Mouse (Mus musculus) gastrocnemius, postnatal 36 days (tissue): ENCODE measurements around the gene 4932438A13Rik. TPM values are rescaled to one million over a fixed set of nuclear protein-coding genes. Genes with fewer than 3 reads are reported as not detected.

ENCODE experiments used
- DNase-seq, 2 experiments: peaks; one replicate each; pipeline ENCODE4 v3.0.0; 2022
- intact Hi-C: fragments of 180-260 bp; cut with DNase I; formaldehyde crosslinking; loops from one replicate; pipeline ENCODE4 v1.15.1; 2025
- long read RNA-seq, 2 experiments: library from polyadenylated mRNA; stranded (forward); transcript quantifications; one replicate each; pipeline ENCODE4 v2.0.0; 2021
- total RNA-seq, 2 experiments: library from RNA; stranded (reverse); gene quantifications; 2 replicates each; pipeline ENCODE4 v1.2.3; 2021

Gene 4932438A13Rik
- 10 to 100 TPM; 22.4 to 27.9 TPM for total RNA-seq
- long read RNA-seq, experiment 1, partial matches to known transcripts: 3 of 4 reads
- long read RNA-seq, experiment 1, other reads (novel, unspliced or antisense): 1 of 4 reads
- long read RNA-seq, experiment 2: 0 reads

GRCm38 (mm10) chr3:36862721-36863275 lies at the start of gene 4932438A13Rik:
4932438A13Rik (plus strand) TSS chr3:36863104.
- intact Hi-C loops: no loop called here

GRCm38 (mm10) chr3:36816633-36817032 lies 46.3 kb upstream of the 4932438A13Rik start:
- DNase-seq: no peak
- intact Hi-C loops: no loop called here

More at GRCm38 (mm10) chr3:36862721-36863275, at the start of gene 4932438A13Rik:
- DNase-seq: peak; percentile 99

GRCm38 (mm10) chr3:36819402-36819801 lies 43.5 kb upstream of the 4932438A13Rik start:
- no peak for DNase-seq
- intact Hi-C loops: no loop called here

GRCm38 (mm10) chr3:36821037-36821436 lies 41.9 kb upstream of the 4932438A13Rik start:
- no peak for DNase-seq
- intact Hi-C loops: no loop called here

- no peak for DNase-seq
- intact Hi-C loops: no loop called here
Observed at GRCm38 (mm10) chr3:36825098-36825497, 37.8 kb upstream of the 4932438A13Rik start.

- DNase-seq: no peak
- intact Hi-C loops: no loop called here
Observed at GRCm38 (mm10) chr3:36825554-36825953, 37.4 kb upstream of the 4932438A13Rik start.

- intact Hi-C loops: no loop called here
- DNase-seq: no peak
Observed at GRCm38 (mm10) chr3:36827274-36828025, 35.5 kb upstream of the 4932438A13Rik start.

- no peak for DNase-seq
- intact Hi-C loops: no loop called here
Observed at GRCm38 (mm10) chr3:36830218-36830617, 32.7 kb upstream of the 4932438A13Rik start.

GRCm38 (mm10) chr3:36834426-36834825 lies 28.5 kb upstream of the 4932438A13Rik start:
- intact Hi-C loops: no loop called here
- no peak for DNase-seq

- DNase-seq: no peak
- intact Hi-C loops: no loop called here
Observed at GRCm38 (mm10) chr3:36834832-36835231, 28.1 kb upstream of the 4932438A13Rik start.

- no peak for DNase-seq
- intact Hi-C loops: no loop called here
Observed at GRCm38 (mm10) chr3:36835525-36836203, 27.2 kb upstream of the 4932438A13Rik start.

GRCm38 (mm10) chr3:36836833-36837232 lies 26.1 kb upstream of the 4932438A13Rik start:
- DNase-seq: no peak
- intact Hi-C loops: no loop called here

- intact Hi-C loops: loop anchor here (10.0 kb wide), 1 partner anchor 364 kb away; no protein-coding TSS in a partner anchor
- peak in 1 of 2 experiments; percentile 28 for DNase-seq
Observed at GRCm38 (mm10) chr3:36840650-36841555, 22.0 kb upstream of the 4932438A13Rik start.

GRCm38 (mm10) chr3:36853733-36854440 lies 9.0 kb upstream of the 4932438A13Rik start:
- no peak for DNase-seq
- intact Hi-C loops: no loop called here

- DNase-seq: no peak
- intact Hi-C loops: no loop called here
Observed at GRCm38 (mm10) chr3:36861411-36862410, 1.2 kb upstream of the 4932438A13Rik start.

- DNase-seq: no peak
- intact Hi-C loops: no loop called here
Observed at GRCm38 (mm10) chr3:36863427-36863826, 523 bp downstream of the 4932438A13Rik start.

GRCm38 (mm10) chr3:36863881-36864280 lies 977 bp downstream of the 4932438A13Rik start:
- no peak for DNase-seq
- intact Hi-C loops: no loop called here

GRCm38 (mm10) chr3:36864466-36864865 lies 1.6 kb downstream of the 4932438A13Rik start:
- no peak for DNase-seq
- intact Hi-C loops: no loop called here
